Mouse (Mus musculus) embryonic facial prominence, embryonic 10.5 days (tissue): ENCODE measurements around the gene Fnd3c2. TPM values are rescaled to one million over a fixed set of nuclear protein-coding genes. Genes with fewer than 3 reads are reported as not detected.
"Not testable (repeated sequence)": the region's sequence is repeated elsewhere in the genome, so short reads cannot be mapped to it uniquely, and the experiment has no call there.

ENCODE experiments used
- DNase-seq: peaks from one replicate; pipeline ENCODE4 v3.0.0-alpha.2; 2017; ENCODE audit warnings: low spot score
- H3K27ac ChIP-seq: fragments of 300-500 bp; sonication (generic); replicated peaks from 2 replicates; pipeline ENCODE4 v1.5.1; 2016; ENCODE audit warnings: mild to moderate bottlenecking
- H3K27me3 ChIP-seq: fragments of 300-500 bp; sonication (generic); replicated peaks from 2 replicates; pipeline ENCODE4 v1.6.1; 2016; ENCODE audit warnings: low read depth, mild to moderate bottlenecking; ENCODE audit not compliant: poor library complexity, severe bottlenecking
- H3K36me3 ChIP-seq: fragments of 300-500 bp; sonication (generic); replicated peaks from 2 replicates; pipeline ENCODE4 v1.6.1; 2016; ENCODE audit warnings: mild to moderate bottlenecking, moderate library complexity
- H3K4me1 ChIP-seq: fragments of 300-500 bp; sonication (generic); 2 replicates; pipeline ENCODE4 v1.6.1; 2016
- H3K4me3 ChIP-seq: fragments of 300-500 bp; sonication (generic); 2 replicates; pipeline ENCODE4 v1.5.1; 2016; ENCODE audit warnings: mild to moderate bottlenecking, moderate library complexity
- H3K9me3 ChIP-seq: fragments of 300-500 bp; sonication (generic); 2 replicates; pipeline ENCODE4 v1.6.1; 2016; ENCODE audit warnings: mild to moderate bottlenecking
- WGBS: fragments of 180-500 bp; shearing (Covaris S2); methylation state at CpG from one replicate; pipeline ENCODE4 v1.1.7; 2016; 5-methylcytosine and 5-hydroxymethylcytosine counted together
- polyA plus RNA-seq: library from polyadenylated mRNA; unstranded; fragments of >200 nt; fragmentation: Nextera tagmentation; extraction: Ambion mirVana; gene quantifications from 2 replicates; pipeline ENCODE4 v1.2.1, GENCODE M21; 2016

Gene Fnd3c2
- polyA plus RNA-seq, result not detected in 2 replicates

DNA sequence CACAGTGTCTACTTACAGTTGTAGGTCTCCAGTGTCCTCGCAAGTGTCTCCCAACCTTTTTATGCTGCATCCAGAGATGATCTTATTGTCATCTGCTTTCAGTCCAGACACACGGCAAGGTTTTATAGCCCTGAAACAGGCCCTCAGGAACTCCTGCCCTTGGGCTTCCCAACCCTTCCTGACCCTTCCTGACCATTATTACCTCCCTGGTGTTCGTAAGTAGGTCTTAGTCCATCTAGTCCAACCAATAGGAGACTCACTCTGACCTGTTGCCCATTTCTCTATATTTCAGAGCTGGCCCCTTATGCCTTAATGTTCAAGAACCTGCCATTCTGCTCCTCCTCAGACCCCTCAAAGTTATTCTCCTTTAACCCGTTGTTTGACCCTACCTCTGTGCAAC is at the start of gene Fnd3c2:
Fnd3c2 (minus strand) TSS at position 101 of the 400 bp plus-strand sequence.
- H3K4me3 ChIP-seq, result no peak within 1 kb of the TSS
- no peak for DNase-seq
- H3K27me3 ChIP-seq, result peaks cover 29% of the 10 kb centered on the region
- no peaks in the 10 kb centered on the region for H3K36me3 ChIP-seq
- H3K4me1 ChIP-seq, result no peaks in the 10 kb centered on the region
- H3K9me3 ChIP-seq, result no peaks in the 10 kb centered on the region
- H3K27ac ChIP-seq, result no peak within 1 kb of the TSS
- 84% methylated on average over 4 of the region's 4 CpGs for WGBS

DNA sequence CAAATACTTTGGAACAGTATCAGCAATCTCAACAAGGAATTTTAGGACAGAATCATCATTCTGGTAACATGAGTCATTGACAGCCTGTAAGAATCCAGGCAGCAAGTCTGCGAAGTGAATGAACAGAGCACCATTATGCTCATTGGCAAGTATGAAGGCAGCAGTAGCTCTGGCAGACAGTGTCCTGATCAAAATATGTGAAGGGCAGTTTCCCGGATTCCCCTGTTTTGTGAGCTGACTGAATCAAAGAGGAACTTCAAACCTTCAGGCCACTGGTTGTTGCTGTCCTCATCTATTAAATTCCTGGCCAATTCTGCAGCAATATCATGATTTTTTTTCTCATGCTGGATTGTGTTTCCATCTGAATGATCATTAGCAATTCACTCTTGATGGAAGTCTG is 29.3 kb upstream of the Fnd3c2 start:
- Histone ChIP-seq H3K4me3 (no peak overlapping the region), H3K9me3 (no peaks in the 10 kb centered on the region), H3K36me3 (no peaks in the 10 kb centered on the region), H3K27ac (no peak overlapping the region), H3K27me3 (0 out of 2 replicates have a peak, but pooled peaks cover 14% of the 10 kb centered on the region), H3K4me1 (no peaks in the 10 kb centered on the region)
- DNase-seq, result no peak
- WGBS, result 88% methylated on average over 2 of the region's 2 CpGs

DNA sequence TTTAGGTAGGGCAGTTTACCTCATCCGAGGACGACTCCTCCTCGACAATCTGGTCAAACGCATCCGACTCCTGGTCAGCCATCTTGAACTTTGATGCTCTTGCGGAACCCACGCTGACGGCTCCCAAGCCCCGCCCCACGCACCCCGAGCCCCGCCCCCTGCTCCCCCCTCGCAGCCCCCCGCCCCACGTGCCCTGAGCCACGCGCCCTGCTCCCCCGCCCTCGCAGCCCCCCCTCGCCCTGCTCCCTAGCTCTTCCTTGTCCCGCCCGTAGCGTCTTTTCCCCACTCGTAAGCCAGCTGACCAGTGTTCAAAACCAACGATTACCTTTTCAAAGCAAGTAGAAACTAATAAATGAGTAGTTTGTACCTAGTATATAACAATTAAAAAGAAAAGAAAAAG is 34.1 kb downstream of the Fnd3c2 start, which contains the start of gene Taf9b:
Taf9b (minus strand) TSS at position 101 of the 400 bp plus-strand sequence.
- H3K36me3 ChIP-seq, result no peaks in the 10 kb centered on the region
- peaks cover 16% of the 10 kb centered on the region for H3K27me3 ChIP-seq
- 0 out of 2 replicates have a peak, but pooled peaks cover 6% of the 10 kb centered on the region for H3K9me3 ChIP-seq
- H3K27ac ChIP-seq, result peak within 1 kb of the TSS; percentile 86; the same call in 1 of the 2 replicates
- DNase-seq, result no peak
- no peaks in the 10 kb centered on the region for H3K4me1 ChIP-seq
- 89% methylated on average over 25 of the region's 25 CpGs for WGBS
- H3K4me3 ChIP-seq, result peak within 1 kb of the TSS; percentile 67

DNA sequence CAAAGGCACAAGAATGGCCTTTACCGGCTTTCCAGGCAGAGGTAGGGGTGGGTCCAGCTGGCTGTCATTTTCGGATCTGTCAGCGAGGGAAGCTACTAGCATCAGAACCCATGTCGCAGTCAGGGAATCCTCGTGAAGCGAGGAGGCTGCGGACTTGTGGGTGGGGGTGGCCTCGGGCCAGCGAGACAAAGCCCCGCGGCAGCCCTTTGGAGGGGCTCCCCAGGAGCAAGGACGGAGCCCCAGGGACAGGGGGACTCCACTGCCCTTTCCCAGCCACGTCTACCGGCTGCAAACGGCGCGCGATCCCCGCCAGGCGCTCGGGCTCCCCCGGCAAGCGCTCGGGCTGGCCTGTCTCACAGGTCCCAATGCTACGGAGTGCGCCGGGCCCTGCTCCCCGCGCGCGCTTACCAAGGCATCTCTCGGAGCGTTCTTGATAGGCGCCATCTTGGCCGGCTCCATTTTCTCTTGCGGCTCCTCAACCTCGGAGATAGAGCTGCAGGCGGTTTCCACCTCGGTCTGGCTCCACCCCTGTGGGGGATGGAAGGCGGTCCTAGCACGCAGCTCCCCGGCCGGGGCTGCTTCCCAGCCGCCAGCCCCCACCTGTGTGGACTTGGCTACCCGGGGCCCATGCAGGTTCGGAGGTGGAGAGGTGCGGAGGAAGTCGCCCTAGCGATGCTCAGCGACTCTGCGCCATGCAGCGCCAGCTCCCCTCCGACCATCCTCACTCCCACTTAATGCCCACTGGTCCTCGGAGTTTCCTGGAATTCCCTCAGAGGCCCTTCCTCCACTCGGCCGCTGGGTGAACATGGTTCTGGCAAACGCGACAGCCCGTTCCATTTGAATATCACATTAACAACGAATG is 35.8 kb downstream of the Fnd3c2 start:
- H3K36me3 ChIP-seq, result no peaks in the 10 kb centered on the region
- peak overlapping the region; percentile 67 for H3K4me3 ChIP-seq
- WGBS, result 23% methylated on average over 60 of the region's 60 CpGs
- peaks cover 11% of the 10 kb centered on the region; the same call in 1 of the 2 replicates for H3K27me3 ChIP-seq
- H3K27ac ChIP-seq, result peak overlapping the region; percentile 86
- H3K4me1 ChIP-seq, result no peaks in the 10 kb centered on the region
- peak; percentile 77 for DNase-seq
- 0 out of 2 replicates have a peak, but pooled peaks cover 6% of the 10 kb centered on the region for H3K9me3 ChIP-seq

DNA sequence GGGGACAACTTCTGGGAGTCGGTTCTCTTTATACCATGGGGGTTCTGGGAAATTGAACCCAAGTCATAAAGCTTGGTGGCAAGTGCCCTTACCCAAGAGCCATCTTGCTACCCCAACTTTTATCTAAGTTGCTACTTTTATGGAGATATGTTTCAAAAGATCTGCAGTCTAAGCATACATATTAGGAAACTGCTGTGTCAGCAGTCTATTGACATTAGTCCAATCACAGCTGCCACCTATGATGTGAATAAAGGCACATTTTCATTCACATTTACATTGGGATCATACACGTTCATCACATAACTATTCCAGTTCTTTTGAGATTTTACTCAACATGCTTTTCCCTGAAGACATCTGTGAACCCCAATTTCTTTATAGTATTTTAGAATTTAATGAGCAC is 46.1 kb downstream of the Fnd3c2 start:
- no peaks in the 10 kb centered on the region for H3K4me1 ChIP-seq
- no peak for DNase-seq
- WGBS, result 90% methylated on average over 2 of the region's 2 CpGs

DNA sequence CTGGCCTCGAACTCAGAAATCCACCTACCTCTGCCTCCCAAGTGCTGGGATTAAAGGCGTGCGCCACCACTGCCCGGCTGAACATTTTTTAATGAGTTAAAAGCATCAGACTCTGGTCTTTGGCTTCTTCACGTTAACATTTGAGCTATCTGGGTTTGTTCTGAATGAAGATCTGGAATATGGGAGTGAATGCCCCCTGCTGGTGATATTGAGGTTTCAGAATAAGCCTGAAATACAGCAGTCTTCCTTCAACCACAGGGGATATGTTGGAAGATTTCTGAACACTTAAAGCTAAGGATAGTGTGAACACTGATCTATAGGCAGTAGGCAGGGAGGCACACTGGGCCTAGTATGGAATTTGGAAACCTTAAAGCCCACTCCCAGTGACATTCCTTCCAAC is 56.3 kb downstream of the Fnd3c2 start:
- Histone ChIP-seq H3K4me3 (no peak overlapping the region), H3K9me3 (no peaks in the 10 kb centered on the region), H3K4me1 (no peaks in the 10 kb centered on the region), H3K36me3 (peaks cover 94% of the 10 kb centered on the region), H3K27ac (no peak overlapping the region), H3K27me3 (0 out of 2 replicates have a peak, but pooled peaks cover under 1% of the 10 kb centered on the region)
- DNase-seq, result no peak
- WGBS, result 91% methylated on average over 5 of the region's 5 CpGs

More for the DNA sequence above, 46.1 kb downstream of the Fnd3c2 start:
- Histone ChIP-seq H3K9me3 (no peaks in the 10 kb centered on the region), H3K27ac (no peak overlapping the region), H3K4me3 (no peak overlapping the region), H3K27me3 (no peaks in the 10 kb centered on the region), H3K36me3 (peaks cover 22% of the 10 kb centered on the region)

DNA sequence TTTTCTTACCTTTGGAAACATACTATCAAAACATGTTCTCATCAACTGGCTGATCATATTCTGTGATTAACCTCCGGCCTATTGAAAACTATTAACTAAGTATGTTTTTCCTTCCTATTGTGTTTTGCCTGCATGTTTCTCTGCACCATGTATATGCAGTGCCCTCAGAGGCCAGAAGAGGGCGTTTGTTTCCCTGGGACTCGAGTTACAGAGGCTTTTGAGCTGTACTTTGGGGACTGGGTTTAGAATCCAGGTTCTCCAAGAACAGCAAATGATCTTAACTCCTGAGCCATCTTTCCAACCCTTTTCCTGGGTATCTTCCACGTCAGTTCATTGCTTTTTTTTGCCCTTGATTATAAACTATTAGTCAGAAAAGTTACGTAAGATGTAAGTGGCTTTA is 57.9 kb downstream of the Fnd3c2 start:
- H3K27ac ChIP-seq, result no peak overlapping the region
- no peaks in the 10 kb centered on the region for H3K4me1 ChIP-seq
- no peaks in the 10 kb centered on the region for H3K9me3 ChIP-seq
- 0 out of 2 replicates have a peak, but pooled peaks cover 5% of the 10 kb centered on the region for H3K27me3 ChIP-seq
- WGBS, result 67% methylated on average over 5 of the region's 5 CpGs
- DNase-seq, result no peak
- H3K4me3 ChIP-seq, result no peak overlapping the region
- peaks cover 98% of the 10 kb centered on the region for H3K36me3 ChIP-seq

DNA sequence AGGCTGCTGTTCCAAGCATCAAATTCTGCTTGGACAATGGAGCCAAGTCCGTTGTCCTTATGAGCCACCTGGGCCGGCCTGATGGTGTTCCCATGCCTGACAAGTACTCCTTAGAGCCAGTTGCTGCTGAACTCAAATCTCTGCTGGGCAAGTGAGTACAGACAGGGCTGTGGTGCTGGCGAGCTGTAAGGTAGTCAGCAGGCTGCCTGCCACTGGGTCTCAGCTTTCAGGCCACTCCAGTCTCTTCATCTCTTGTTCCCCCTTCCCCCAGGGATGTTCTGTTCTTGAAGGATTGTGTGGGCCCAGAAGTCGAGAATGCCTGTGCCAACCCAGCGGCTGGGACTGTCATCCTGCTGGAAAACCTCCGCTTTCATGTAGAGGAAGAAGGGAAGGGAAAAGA is 60.8 kb downstream of the Fnd3c2 start:
- not testable (repeated sequence) for DNase-seq
- 88% methylated on average over 6 of the region's 6 CpGs for WGBS
- peaks cover 85% of the 10 kb centered on the region for H3K36me3 ChIP-seq

DNA sequence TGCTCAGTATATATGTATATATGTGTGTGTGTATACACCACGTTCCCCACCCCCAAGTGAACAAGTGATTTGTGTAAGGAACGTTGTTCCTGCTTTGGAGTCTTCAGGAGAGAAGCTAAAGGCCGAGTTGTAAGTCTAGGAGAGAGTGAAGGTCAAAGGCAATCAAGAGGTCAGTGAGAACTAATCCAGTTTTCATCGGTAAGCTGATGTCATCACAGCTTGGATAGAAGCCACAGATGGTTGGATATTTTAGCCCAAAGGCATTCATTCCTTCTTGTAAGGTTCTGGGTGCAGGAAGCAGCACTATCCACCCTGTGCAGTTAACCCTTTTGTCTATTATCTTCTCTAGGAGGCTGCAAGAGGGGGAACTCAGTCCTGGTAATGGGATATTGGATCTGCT is 65.1 kb downstream of the Fnd3c2 start:
- DNase-seq, result no peak
- WGBS, result 38% methylated on average over 4 of the region's 4 CpGs
- Histone ChIP-seq H3K27me3 (peaks cover 49% of the 10 kb centered on the region), H3K27ac (no peak overlapping the region), H3K36me3 (peaks cover 43% of the 10 kb centered on the region), H3K4me1 (peaks cover 27% of the 10 kb centered on the region), H3K4me3 (peak overlapping the region; percentile 66), H3K9me3 (no peaks in the 10 kb centered on the region)

More for the DNA sequence above, 60.8 kb downstream of the Fnd3c2 start:
- H3K4me1 ChIP-seq, H3K27ac ChIP-seq, H3K27me3 ChIP-seq, H3K4me3 ChIP-seq, H3K9me3 ChIP-seq: not testable (repeated sequence)

DNA sequence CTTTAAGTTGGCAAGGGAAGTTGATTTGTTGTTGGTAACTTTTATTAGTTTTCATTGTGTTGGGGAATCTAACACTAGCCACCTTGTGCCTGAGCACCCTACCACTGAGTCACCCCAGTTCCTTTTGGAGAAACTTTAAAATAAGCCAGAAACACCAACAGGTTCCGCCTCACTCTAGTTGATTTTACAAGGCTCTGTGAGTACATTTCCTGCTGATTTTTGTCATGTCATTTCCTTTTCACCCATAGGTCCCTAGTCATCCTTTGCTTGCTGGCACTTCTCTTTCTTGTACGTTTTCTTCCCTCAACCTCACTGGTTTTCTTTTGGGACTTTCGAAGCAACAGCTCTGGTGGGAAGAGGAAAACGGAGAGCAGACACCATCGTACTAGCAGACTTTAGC is 65.8 kb downstream of the Fnd3c2 start:
- peaks cover 49% of the 10 kb centered on the region for H3K27me3 ChIP-seq
- H3K36me3 ChIP-seq, result peaks cover 36% of the 10 kb centered on the region
- no peaks in the 10 kb centered on the region for H3K9me3 ChIP-seq
- no peak for DNase-seq
- peak overlapping the region; percentile 66 for H3K4me3 ChIP-seq
- peaks cover 27% of the 10 kb centered on the region for H3K4me1 ChIP-seq
- peak overlapping the region; percentile 88; the same call in 1 of the 2 replicates for H3K27ac ChIP-seq
- WGBS, result 62% methylated on average over 5 of the region's 5 CpGs

DNA sequence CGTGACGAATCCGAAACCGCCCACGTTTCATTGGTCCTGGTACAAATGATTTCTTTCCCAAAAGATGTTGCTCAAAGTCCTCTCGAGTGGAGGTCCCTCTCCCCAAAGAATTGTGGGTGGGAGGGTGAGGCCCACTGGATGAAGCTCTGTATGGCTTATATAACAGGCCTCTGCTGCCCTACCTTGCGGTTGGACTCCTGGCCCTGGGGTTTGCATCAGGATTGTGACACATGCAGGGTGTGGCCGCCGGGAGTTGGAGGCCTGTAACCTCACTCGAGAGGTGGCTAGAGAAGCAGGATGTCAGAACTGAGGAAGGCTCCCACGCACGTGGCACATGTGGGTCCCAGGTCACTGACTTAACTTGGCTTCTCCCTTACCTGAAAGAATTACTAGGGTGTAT is 67.4 kb downstream of the Fnd3c2 start:
- Histone ChIP-seq H3K27me3 (peaks cover 48% of the 10 kb centered on the region), H3K4me3 (peak overlapping the region; percentile 66), H3K9me3 (no peaks in the 10 kb centered on the region), H3K27ac (peak overlapping the region; percentile 88), H3K4me1 (peaks cover 27% of the 10 kb centered on the region), H3K36me3 (peaks cover 20% of the 10 kb centered on the region)
- WGBS, result 19% methylated on average over 12 of the region's 12 CpGs
- peak; percentile 21 for DNase-seq

DNA sequence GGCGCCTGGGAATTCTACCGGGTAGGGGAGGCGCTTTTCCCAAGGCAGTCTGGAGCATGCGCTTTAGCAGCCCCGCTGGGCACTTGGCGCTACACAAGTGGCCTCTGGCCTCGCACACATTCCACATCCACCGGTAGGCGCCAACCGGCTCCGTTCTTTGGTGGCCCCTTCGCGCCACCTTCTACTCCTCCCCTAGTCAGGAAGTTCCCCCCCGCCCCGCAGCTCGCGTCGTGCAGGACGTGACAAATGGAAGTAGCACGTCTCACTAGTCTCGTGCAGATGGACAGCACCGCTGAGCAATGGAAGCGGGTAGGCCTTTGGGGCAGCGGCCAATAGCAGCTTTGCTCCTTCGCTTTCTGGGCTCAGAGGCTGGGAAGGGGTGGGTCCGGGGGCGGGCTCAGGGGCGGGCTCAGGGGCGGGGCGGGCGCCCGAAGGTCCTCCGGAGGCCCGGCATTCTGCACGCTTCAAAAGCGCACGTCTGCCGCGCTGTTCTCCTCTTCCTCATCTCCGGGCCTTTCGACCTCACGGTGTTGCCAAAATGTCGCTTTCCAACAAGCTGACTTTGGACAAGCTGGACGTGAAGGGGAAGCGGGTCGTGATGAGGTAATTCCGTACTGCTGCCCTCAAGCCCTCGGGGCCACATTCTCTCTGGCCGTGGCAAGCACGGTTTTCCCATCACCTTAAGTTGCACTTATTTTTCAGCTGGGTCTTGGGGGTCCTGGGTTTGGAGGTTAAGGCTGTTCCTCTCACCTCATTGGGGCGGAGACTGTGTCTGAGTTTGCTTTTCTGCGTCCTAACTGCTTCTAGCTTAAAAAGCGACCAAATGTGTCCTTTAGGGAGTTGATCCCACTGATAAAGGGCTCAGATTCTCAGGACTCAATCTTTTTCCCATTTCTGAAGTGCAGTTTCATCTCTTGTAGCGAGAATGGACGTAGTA is 68.2 kb downstream of the Fnd3c2 start, which contains the start of gene Pgk1:
Pgk1 (plus strand) TSS at position 388 of the 937 bp plus-strand sequence.
- Histone ChIP-seq H3K9me3 (no peaks in the 10 kb centered on the region), H3K27me3 (peaks cover 48% of the 10 kb centered on the region), H3K27ac (peak within 1 kb of the TSS; percentile 88), H3K36me3 (peaks cover 12% of the 10 kb centered on the region), H3K4me3 (peak within 1 kb of the TSS; percentile 66), H3K4me1 (peaks cover 27% of the 10 kb centered on the region)
- WGBS, result 13% methylated on average over 55 of the region's 55 CpGs
- peak; percentile 95 for DNase-seq
